Mouse (Mus musculus) stomach, embryonic 15.5 days (tissue): ENCODE data around the gene Washc1. TPM values are rescaled to one million over a fixed set of nuclear protein-coding genes. Genes with fewer than 3 reads are reported as not detected.

ENCODE experiments used
- polyA plus RNA-seq: library from polyadenylated mRNA; unstranded; fragments of >200 nt; fragmentation: Nextera tagmentation; extraction: Ambion mirVana; gene quantifications from 2 replicates; pipeline ENCODE4 v1.2.1, GENCODE M21; 2015

The Washc1 gene
- polyA plus RNA-seq, 1 experiment from 2014 or later, result 33.3 TPM

Other genes with a start within 250 kb of the Washc1 start
- 80.9 and 95.3 TPM in 2 replicates for gene Ralbp1, start 225.7 kb upstream of the Washc1 start, polyA plus RNA-seq
- 118 and 119 TPM in 2 replicates for gene Twsg1, start 160.3 kb upstream of the Washc1 start, polyA plus RNA-seq
- gene Ankrd12, start 34.5 kb upstream of the Washc1 start, polyA plus RNA-seq, result 29.0 and 29.9 TPM in 2 replicates
- gene Ndufv2, start 10.0 kb upstream of the Washc1 start, polyA plus RNA-seq, result 349 and 368 TPM in 2 replicates
- 17.3 and 21.9 TPM in 2 replicates for gene Ddx11, start 12.0 kb downstream of the Washc1 start, polyA plus RNA-seq